Mouse (Mus musculus) heart, embryonic 12.5 days (tissue): ENCODE measurements at regions not wholly inside any gene's neighbourhood (a gene's known extent, or its start where the extent isn't known, plus 50 kb on each side); places are given as distances from the start of the nearest gene placed in this dataset.

ENCODE experiments used
- ATAC-seq: fragments of 200-750 bp; cut with Nextera tagmentation; 2 replicates; pipeline ENCODE4 v1.8.0; 2017; ENCODE audit warnings: moderate TSS enrichment, moderate library complexity; ENCODE audit not compliant: insufficient number of reproducible peaks, low FRiP score
- H3K27ac ChIP-seq: fragments of 300-500 bp; sonication (generic); 2 replicates; pipeline ENCODE4 v1.5.1; 2016; ENCODE audit warnings: mild to moderate bottlenecking, moderate library complexity; ENCODE audit not compliant: poor library complexity, severe bottlenecking
- H3K27me3 ChIP-seq: fragments of 300-500 bp; sonication (generic); replicated peaks from 2 replicates; pipeline ENCODE4 v1.6.1; 2016; ENCODE audit warnings: mild to moderate bottlenecking, moderate library complexity
- H3K36me3 ChIP-seq: fragments of 300-500 bp; sonication (generic); 2 replicates; pipeline ENCODE4 v1.6.1; 2016; ENCODE audit warnings: mild to moderate bottlenecking, moderate library complexity
- H3K4me1 ChIP-seq: fragments of 300-500 bp; sonication (generic); replicated peaks from 2 replicates; pipeline ENCODE4 v1.6.1; 2016; ENCODE audit warnings: mild to moderate bottlenecking
- H3K4me2 ChIP-seq: fragments of 300-500 bp; sonication (generic); 2 replicates; pipeline ENCODE4 v1.6.1; 2016; ENCODE audit warnings: mild to moderate bottlenecking, moderate library complexity
- H3K4me3 ChIP-seq: fragments of 300-500 bp; sonication (generic); 2 replicates; pipeline ENCODE4 v1.5.1; 2016; ENCODE audit warnings: mild to moderate bottlenecking
- H3K9ac ChIP-seq: fragments of 300-500 bp; sonication (generic); 2 replicates; pipeline ENCODE4 v1.6.1; 2016; ENCODE audit warnings: mild to moderate bottlenecking, moderate library complexity
- H3K9me3 ChIP-seq: fragments of 300-500 bp; sonication (generic); replicated peaks from 2 replicates; pipeline ENCODE4 v1.6.1; 2016; ENCODE audit warnings: mild to moderate bottlenecking, moderate library complexity
- WGBS: fragments of 180-500 bp; shearing (Covaris S2); methylation state at CpG from one replicate; pipeline ENCODE4 v1.1.7; 2016; 5-methylcytosine and 5-hydroxymethylcytosine counted together

DNA sequence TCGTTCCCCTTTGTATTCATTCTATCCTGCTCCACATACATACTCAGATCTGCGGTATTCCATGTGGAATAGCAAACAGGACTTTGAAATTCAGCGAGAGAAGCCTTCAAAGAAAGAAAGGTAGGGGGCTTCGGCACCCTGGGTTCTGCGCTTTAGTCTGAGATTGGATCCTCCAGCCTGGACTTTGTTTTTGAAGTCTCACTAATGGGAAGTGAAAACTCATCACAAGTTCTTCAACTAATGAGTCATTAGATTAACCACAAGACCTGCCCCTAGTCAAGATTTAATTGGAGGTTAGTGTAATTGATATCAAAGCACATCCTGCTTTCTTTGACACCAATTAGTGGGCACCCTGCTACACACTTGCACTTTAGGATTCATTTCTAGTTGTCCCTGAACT lies 492.5 kb upstream of the Zfp960 start:
- Histone ChIP-seq H3K27ac (no peak overlapping the region), H3K36me3 (no peaks in the 10 kb centered on the region), H3K9ac (no peak overlapping the region), H3K9me3 (0 out of 2 replicates have a peak, but pooled peaks cover 6% of the 10 kb centered on the region), H3K4me3 (no peak overlapping the region), H3K27me3 (no peaks in the 10 kb centered on the region), H3K4me1 (no peaks in the 10 kb centered on the region), H3K4me2 (no peak overlapping the region)
- 50% methylated on average over 5 of the region's 5 CpGs for WGBS
- ATAC-seq = no peak

DNA sequence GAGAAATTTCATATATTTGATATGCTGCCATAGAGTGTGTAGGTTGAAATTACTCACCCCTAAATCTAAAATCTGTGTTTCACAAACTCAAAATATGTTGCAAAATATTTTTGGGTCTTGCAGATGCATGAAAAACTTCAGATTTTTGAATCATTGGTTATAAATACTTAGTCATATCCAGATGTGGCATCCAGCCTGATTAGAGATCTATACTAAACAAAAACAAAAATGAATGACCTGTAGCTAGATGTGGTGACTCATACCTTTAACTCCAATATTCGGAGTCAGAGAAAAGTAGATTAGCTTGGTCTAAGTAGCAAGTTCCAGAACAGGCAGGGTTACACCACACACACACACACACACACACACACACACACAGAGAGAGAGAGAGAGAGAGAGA lies 475.1 kb upstream of the Zfp960 start:
- Histone ChIP-seq H3K27ac (no peak overlapping the region), H3K36me3 (no peaks in the 10 kb centered on the region), H3K4me1 (no peaks in the 10 kb centered on the region), H3K4me3 (no peak overlapping the region), H3K4me2 (no peak overlapping the region), H3K9me3 (no peaks in the 10 kb centered on the region), H3K9ac (no peak overlapping the region), H3K27me3 (no peaks in the 10 kb centered on the region)
- 45% methylated on average over 1 of the region's 1 CpGs for WGBS
- ATAC-seq = no peak

DNA sequence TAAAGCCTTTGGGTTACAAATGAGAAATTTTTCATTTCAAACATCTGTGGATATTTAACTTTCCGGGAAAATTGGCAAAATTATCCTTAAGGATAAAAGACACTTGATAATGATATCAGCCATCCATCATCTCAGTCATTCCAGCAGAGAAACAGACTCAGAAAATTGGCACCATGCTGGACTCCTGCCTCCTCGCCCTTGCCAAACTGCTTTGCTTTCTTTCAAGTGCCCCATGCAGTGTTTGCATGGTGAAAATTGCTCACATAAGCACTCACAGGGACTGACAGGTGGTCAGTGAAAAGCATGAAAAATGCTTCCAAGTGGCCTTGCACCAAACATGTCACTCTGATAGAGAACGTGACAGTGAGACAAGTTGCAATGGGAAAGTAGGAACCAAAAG lies 464.2 kb upstream of the Zfp960 start:
- Histone ChIP-seq H3K27ac (no peak overlapping the region), H3K4me1 (no peaks in the 10 kb centered on the region), H3K9ac (no peak overlapping the region), H3K9me3 (no peaks in the 10 kb centered on the region), H3K4me2 (no peak overlapping the region), H3K27me3 (no peaks in the 10 kb centered on the region), H3K4me3 (no peak overlapping the region), H3K36me3 (no peaks in the 10 kb centered on the region)
- 44% methylated on average over 3 of the region's 3 CpGs for WGBS
- ATAC-seq = no peak

DNA sequence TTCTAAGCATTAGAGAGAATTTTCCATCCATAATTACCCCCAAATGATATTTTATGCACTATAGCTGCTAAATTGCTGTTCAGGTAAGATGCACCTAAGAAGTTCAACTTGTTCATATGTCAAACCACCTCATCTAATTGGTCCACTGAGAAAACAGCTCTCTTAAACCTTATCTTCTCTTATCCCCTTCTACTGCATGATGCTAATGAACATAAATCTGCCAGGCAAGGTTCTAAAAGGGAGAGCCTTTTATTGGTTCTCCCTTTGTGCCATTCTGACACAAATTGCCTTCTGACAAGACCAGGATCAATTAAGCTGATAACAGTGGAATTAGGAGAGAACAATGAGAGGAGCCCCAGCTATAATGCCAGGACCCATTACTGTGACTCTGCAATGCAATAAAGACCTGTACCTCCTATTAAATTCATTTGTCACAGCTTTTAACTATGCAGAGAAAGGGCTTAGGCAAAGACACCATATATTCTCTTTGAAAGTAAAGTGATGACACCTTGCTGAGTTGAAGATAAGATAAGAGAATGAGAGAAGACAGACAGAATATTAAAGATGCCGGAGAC lies 451.4 kb upstream of the Zfp960 start:
- WGBS = 38% methylated on average over 1 of the region's 1 CpGs
- no peak for ATAC-seq
- no peaks in the 10 kb centered on the region for H3K4me1 ChIP-seq
- no peaks in the 10 kb centered on the region for H3K27me3 ChIP-seq
- H3K9me3 ChIP-seq = no peaks in the 10 kb centered on the region
- no peak overlapping the region for H3K9ac ChIP-seq
- H3K27ac ChIP-seq = no peak overlapping the region
- H3K36me3 ChIP-seq = no peaks in the 10 kb centered on the region
- no peak overlapping the region for H3K4me2 ChIP-seq
- H3K4me3 ChIP-seq = no peak overlapping the region

DNA sequence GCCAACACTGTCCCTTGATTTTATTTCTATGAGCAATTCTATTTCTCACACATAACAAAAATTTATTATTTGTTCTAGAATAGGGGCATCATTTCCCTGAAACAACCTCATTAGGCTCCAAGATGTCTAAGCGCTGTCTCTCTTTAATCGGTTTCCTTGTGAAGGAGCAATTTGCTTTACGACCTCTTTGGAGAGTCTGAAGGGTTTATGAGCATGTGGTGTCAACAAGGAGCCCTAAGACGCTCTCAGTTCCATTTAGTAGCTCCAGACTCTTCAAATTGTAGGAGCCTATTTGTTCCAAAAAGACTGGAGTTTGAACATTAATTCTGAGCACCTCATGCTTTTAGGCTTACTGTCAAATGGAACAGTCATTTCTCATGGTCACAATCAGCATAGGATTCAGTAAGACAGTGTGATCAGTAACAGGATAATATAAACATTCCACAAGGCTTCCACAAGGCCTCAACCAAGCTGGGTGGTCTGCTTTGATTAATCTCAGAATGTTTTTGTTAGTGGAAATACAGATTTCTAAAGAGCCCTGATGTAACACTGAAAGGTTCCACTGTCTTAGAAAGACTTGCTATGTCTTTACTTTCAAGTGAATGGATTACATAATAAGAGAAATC lies 441.9 kb upstream of the Zfp960 start:
- no peaks in the 10 kb centered on the region for H3K9me3 ChIP-seq

DNA sequence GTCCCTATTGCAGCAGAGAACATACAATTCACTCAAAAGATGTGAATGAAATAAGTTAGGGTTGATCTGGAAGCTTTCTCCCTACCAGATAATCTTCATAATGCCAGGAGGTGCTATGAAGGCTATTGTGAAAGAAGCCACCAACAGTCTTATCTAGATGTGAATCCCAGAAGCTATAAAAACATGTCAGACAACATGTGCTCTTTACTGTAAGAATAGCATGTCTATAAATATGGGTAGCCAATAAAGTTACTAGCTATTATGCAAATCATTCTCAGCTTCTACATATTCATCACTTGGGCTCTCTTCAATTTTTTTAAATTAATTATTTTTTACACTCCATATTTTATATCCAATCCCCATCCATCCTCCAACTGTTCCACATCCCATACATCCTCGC lies 434.1 kb upstream of the Zfp960 start:
- no peak overlapping the region for H3K4me2 ChIP-seq
- H3K36me3 ChIP-seq = no peaks in the 10 kb centered on the region
- WGBS = 60% methylated on average over 1 of the region's 1 CpGs
- no peak overlapping the region for H3K4me3 ChIP-seq
- ATAC-seq = no peak
- H3K4me1 ChIP-seq = no peaks in the 10 kb centered on the region
- 0 out of 2 replicates have a peak, but pooled peaks cover 3% of the 10 kb centered on the region for H3K9me3 ChIP-seq
- H3K9ac ChIP-seq = no peak overlapping the region
- H3K27me3 ChIP-seq = no peaks in the 10 kb centered on the region
- H3K27ac ChIP-seq = no peak overlapping the region

More for the DNA sequence above, 441.9 kb upstream of the Zfp960 start:
- Histone ChIP-seq H3K9ac (no peak overlapping the region), H3K27me3 (no peaks in the 10 kb centered on the region), H3K27ac (no peak overlapping the region), H3K4me3 (no peak overlapping the region), H3K4me2 (no peak overlapping the region), H3K4me1 (no peaks in the 10 kb centered on the region), H3K36me3 (no peaks in the 10 kb centered on the region)
- ATAC-seq = no peak
- WGBS = 72% methylated on average over 4 of the region's 4 CpGs

DNA sequence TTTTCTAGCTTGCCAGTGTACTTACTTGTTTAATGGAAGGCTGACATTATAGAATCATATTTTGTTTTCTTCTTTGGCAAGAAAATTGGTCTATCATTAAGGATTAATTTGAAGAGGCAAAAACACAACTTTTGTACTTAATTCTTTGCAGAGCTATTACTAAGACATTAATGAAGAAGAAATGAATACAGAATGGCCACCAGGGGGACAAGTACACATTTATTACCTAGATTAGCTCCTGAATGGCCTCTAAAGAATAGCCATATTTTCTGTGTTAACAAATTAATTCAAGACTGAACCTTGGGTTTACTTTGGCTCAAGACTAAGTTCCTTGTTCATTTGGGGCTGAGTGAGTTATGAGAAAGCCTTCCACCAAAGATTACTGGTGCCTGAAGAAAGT lies 430.5 kb upstream of the Zfp960 start:
- Histone ChIP-seq H3K27ac (no peak overlapping the region), H3K27me3 (no peaks in the 10 kb centered on the region), H3K36me3 (no peaks in the 10 kb centered on the region), H3K9ac (no peak overlapping the region), H3K4me2 (no peak overlapping the region), H3K9me3 (0 out of 2 replicates have a peak, but pooled peaks cover 3% of the 10 kb centered on the region), H3K4me3 (no peak overlapping the region), H3K4me1 (no peaks in the 10 kb centered on the region)
- no peak for ATAC-seq

DNA sequence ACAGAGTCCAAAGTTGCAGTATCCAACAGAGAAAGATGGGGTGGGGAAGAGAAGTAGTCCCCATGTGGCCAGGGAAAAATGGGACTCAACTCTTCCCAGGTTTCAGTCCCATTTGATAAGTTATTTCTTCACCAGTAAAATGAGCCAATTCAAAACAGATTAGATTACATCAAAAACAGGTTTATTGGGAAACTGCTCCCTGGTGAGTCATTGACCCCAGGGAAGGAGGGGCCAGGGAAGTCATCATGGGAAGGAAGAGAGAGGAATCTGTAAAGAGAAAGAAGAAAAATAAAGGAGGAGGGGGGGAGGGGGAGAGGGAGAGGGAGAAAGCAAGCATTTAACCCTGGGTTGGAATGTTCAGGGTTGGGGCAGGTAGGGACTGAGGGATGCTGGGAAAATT lies 426.4 kb upstream of the Zfp960 start:
- no peak overlapping the region for H3K27ac ChIP-seq
- no peaks in the 10 kb centered on the region for H3K9me3 ChIP-seq
- no peak overlapping the region for H3K4me3 ChIP-seq
- no peaks in the 10 kb centered on the region for H3K4me1 ChIP-seq
- H3K9ac ChIP-seq = no peak overlapping the region
- no peak for ATAC-seq
- no peaks in the 10 kb centered on the region for H3K36me3 ChIP-seq
- H3K4me2 ChIP-seq = no peak overlapping the region
- H3K27me3 ChIP-seq = no peaks in the 10 kb centered on the region

DNA sequence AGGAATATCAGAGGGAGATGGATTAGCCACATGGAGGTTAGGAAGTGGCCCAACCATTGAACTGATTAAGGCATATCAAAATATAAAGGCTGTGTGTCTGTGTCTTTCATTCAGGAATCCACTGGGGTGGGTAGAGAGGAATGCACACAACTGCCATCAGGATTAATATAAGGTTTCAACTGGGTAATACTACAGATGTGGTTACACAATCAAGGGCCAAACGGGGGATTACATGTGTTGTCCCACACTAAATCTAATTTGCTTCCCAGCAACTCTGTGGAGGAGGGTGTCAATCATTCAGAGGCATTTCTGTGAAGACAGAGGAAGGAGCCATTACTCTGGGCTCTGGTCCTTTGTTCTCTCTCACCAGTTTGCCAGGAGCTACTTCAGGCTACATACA lies 416.0 kb upstream of the Zfp960 start:
- no peaks in the 10 kb centered on the region for H3K36me3 ChIP-seq
- ATAC-seq = no peak
- no peak overlapping the region for H3K4me3 ChIP-seq
- H3K9ac ChIP-seq = no peak overlapping the region
- no peak overlapping the region for H3K27ac ChIP-seq
- H3K4me2 ChIP-seq = no peak overlapping the region
- H3K9me3 ChIP-seq = no peaks in the 10 kb centered on the region
- H3K27me3 ChIP-seq = no peaks in the 10 kb centered on the region
- 62% methylated on average over 1 of the region's 1 CpGs for WGBS
- no peaks in the 10 kb centered on the region for H3K4me1 ChIP-seq

DNA sequence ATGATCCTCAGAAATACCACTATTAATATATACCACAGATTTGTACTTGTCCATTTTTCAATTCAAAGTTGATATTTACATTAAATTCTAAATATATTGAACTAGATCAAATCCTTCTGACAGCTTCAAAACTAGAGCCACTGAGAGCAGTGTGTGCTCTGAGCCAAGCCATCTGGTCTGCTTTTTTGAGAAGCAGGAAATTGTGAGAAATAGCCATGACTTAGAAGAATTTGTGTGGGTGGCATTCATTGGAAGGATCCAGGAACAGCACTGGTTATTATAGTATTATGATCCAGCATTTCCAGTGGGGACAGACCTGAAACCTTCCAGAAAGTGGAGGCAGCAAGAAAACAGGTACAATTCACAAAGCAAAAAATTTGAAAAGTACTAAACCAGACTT lies 398.7 kb upstream of the Zfp960 start:
- Histone ChIP-seq H3K27ac (no peak overlapping the region), H3K4me2 (no peak overlapping the region), H3K4me1 (no peaks in the 10 kb centered on the region), H3K9me3 (no peaks in the 10 kb centered on the region), H3K4me3 (no peak overlapping the region), H3K9ac (no peak overlapping the region), H3K27me3 (no peaks in the 10 kb centered on the region), H3K36me3 (no peaks in the 10 kb centered on the region)
- ATAC-seq = no peak

DNA sequence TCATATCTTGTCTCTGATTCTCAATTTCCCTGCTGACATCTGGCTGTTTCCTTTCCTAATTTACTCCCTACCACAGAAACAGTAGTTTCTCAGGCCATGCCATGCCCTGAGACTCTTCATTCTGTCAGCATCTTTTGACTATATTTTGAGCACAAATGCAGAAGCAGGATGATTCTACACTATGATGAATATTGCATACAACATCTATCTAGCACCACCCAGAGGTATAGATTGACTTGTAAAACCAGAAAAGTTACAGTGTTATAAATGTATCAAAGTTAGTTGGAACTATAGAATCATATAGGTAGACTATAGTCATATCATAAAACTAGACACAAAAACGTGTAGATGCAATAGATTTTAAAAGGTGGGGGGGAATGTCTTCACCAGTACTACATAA lies 396.3 kb upstream of the Zfp960 start:
- WGBS = 54% methylated on average over 1 of the region's 1 CpGs

DNA sequence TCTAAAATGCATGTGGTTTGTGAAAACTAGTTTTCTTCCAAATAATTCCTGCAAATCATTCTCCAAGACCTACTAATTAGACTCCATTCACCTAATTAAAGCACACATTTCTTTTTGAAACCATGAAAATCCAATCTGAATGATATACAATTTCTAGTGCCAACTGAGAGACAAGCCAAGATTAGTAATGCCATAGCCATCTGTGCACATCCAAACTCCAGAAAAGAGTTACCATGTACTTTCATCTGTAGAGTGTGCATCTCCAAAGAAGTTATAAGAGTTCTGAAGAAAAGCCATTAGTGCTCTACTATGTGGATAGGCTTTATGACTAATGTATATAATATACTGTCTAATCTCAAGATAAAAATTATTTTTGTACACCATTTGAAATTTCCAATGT lies 359.7 kb upstream of the Zfp960 start:
- H3K4me2 ChIP-seq = no peak overlapping the region
- ATAC-seq = no peak

More for the DNA sequence above, 396.3 kb upstream of the Zfp960 start:
- H3K4me3 ChIP-seq = no peak overlapping the region
- no peaks in the 10 kb centered on the region for H3K9me3 ChIP-seq
- no peak overlapping the region for H3K4me2 ChIP-seq
- no peaks in the 10 kb centered on the region for H3K27me3 ChIP-seq
- H3K9ac ChIP-seq = no peak overlapping the region
- H3K36me3 ChIP-seq = no peaks in the 10 kb centered on the region
- no peak for ATAC-seq
- H3K4me1 ChIP-seq = no peaks in the 10 kb centered on the region
- no peak overlapping the region for H3K27ac ChIP-seq

More for the DNA sequence above, 359.7 kb upstream of the Zfp960 start:
- no peak overlapping the region for H3K27ac ChIP-seq
- H3K27me3 ChIP-seq = no peaks in the 10 kb centered on the region
- no peaks in the 10 kb centered on the region for H3K9me3 ChIP-seq
- H3K9ac ChIP-seq = no peak overlapping the region
- H3K36me3 ChIP-seq = no peaks in the 10 kb centered on the region
- no peaks in the 10 kb centered on the region for H3K4me1 ChIP-seq
- H3K4me3 ChIP-seq = no peak overlapping the region
